In the genomic region with DNA sequence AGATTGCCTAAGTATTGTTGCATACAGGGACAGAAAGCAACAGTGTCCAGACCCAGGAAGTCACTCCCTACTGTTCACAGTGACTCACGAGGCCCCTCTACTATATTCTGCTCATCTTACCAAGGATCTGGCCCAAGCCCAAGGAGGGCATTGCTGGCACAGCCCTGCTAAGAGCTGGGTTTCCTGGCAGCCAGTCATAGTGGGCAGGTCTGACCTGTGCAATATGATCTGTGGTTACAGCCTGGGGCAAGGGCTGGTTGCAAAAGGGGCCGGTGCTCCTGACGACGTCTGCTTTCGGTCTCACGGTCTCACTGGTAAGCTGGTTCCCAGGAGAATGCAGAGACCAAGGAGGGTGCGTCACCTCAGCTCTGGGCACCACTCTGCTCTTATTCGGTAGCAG, we compare ENCODE assay signal across 7 mouse cellular contexts. TPM values are rescaled to one million over a fixed set of nuclear protein-coding genes. Genes with fewer than 3 reads are reported as not detected.
DNase-seq lines count a peak whose midpoint lies in the region; ATAC-seq and TF ChIP-seq lines count a peak whose summit lies in the region.

No protein-coding gene starts in this region.

- no peak for TF ChIP-seq CTCF in C2C12 (IDR thresholded peaks at IDR 0.05; ENCODE audit: control insufficient read depth, insufficient read depth, insufficient read length)

- WGBS in kidney, embryonic 14.5 days = 13% methylated on average over 8 of the region's 8 CpGs

- H3K79me2 ChIP-seq in C2C12 (ENCODE audit: control insufficient read depth, insufficient read depth) = no peaks in the 10 kb centered on the region

- no peak overlapping the region for H3K4me3 ChIP-seq in C2C12 (ENCODE audit: insufficient read depth, poor library complexity, severe bottlenecking)
- H3K4me3 ChIP-seq in kidney, embryonic 14.5 days (ENCODE audit: low read length) = no peak overlapping the region
- peak overlapping the region; percentile 84 for H3K4me3 ChIP-seq in megakaryocyte, embryonic 14.5 days (replicated peaks)

- H3K4me1 ChIP-seq in kidney, embryonic 14.5 days (ENCODE audit: control insufficient read depth, insufficient read depth, low read length) = no peaks in the 10 kb centered on the region
- H3K4me1 ChIP-seq in megakaryocyte, embryonic 14.5 days = peaks cover 40% of the 10 kb centered on the region

- H3K36me3 ChIP-seq in C2C12 (ENCODE audit: control insufficient read depth, insufficient read depth) = no peaks in the 10 kb centered on the region
- H3K36me3 ChIP-seq in kidney, embryonic 14.5 days (ENCODE audit: control insufficient read depth, insufficient read depth, low read length) = no peaks in the 10 kb centered on the region
- no peaks in the 10 kb centered on the region for H3K36me3 ChIP-seq in megakaryocyte, embryonic 14.5 days (replicated peaks; ENCODE audit: low read length)

- H3K4me2 ChIP-seq in kidney, embryonic 14.5 days (replicated peaks; ENCODE audit: low read depth, low read length) = no peak overlapping the region

- H3K79me3 ChIP-seq in C2C12 (ENCODE audit: low read depth) = no peaks in the 10 kb centered on the region

- H3K9me3 ChIP-seq in kidney, embryonic 14.5 days (ENCODE audit: control insufficient read depth, low read length) = no peaks in the 10 kb centered on the region
- no peaks in the 10 kb centered on the region for H3K9me3 ChIP-seq in megakaryocyte, embryonic 14.5 days

- intact Hi-C loops in gastrocnemius, postnatal 14 days (cut with DNase I; ENCODE audit: low total_unique reads) = no loop called here

- H3K27me3 ChIP-seq in C2C12 (ENCODE audit: control insufficient read depth, insufficient read depth, insufficient read length) = no peaks in the 10 kb centered on the region
- no peaks in the 10 kb centered on the region for H3K27me3 ChIP-seq in kidney, embryonic 14.5 days (ENCODE audit: control insufficient read depth, insufficient read depth, low read length)
- peaks cover 25% of the 10 kb centered on the region for H3K27me3 ChIP-seq in megakaryocyte, embryonic 14.5 days (replicated peaks)

- no peak overlapping the region for H3K9ac ChIP-seq in kidney, embryonic 14.5 days (ENCODE audit: low read depth, low read length)

- H3K27ac ChIP-seq in kidney, embryonic 14.5 days (ENCODE audit: low read depth, low read length) = no peak overlapping the region

- ATAC-seq in kidney, embryonic 14.5 days (ENCODE audit: low FRiP score, low TSS enrichment) = peak; percentile 52; the same call in 1 of the 2 replicates

- peak; percentile 83 for DNase-seq in Muller cell, postnatal 12 days (ENCODE audit: inconsistent ontology term)
- DNase-seq in gastrocnemius, postnatal 14 days = peak; percentile 60
- no peak for DNase-seq in layer of hippocampus, postnatal 36 days
- DNase-seq in thymus, postnatal 36 days = no peak

- H3ac ChIP-seq in C2C12 (ENCODE audit: control insufficient read depth, insufficient read length, low read depth) = peak overlapping the region; percentile 33

TF ChIP-seq in C2C12, 6 proteins besides CTCF, POLR2A, EP300 and RAD21:
- TF ChIP-seq MAX (IDR thresholded peaks at IDR 0.05) = peak; percentile 79
- TF ChIP-seq CEBPB (IDR thresholded peaks at IDR 0.05; ENCODE audit: low read depth) = peak; percentile 59
- TF ChIP-seq USF1 (IDR thresholded peaks at IDR 0.05; ENCODE audit: low read depth) = no peak
- peak; percentile 12 for TF ChIP-seq MYOD1 (IDR thresholded peaks at IDR 0.05; ENCODE audit: control insufficient read depth, insufficient read length, low read depth)
- TF ChIP-seq FOSL1 (IDR thresholded peaks at IDR 0.05; ENCODE audit: insufficient read depth, low read length, poor library complexity, severe bottlenecking) = no peak

RNA-seq across cellular contexts. Expression of a gene that starts 8.1 kb away (rescaled TPM):
- 0.55 TPM for polyA plus RNA-seq in C2C12 (2012; fragmentation: generic; extraction: Trizol)
- total RNA-seq in gastrocnemius, postnatal 14 days (2021) = not detected
- 0.23 and 0.61 TPM in 2 replicates for polyA plus RNA-seq in kidney, embryonic 14.5 days (2014; fragmentation: Nextera tagmentation; extraction: Ambion mirVana)
- polyA plus RNA-seq in megakaryocyte, embryonic 14.5 days (2012; ENCODE audit: insufficient read depth, low replicate concordance) = 1.9 TPM in 1 of 2 replicates, not detected in the other
- total RNA-seq in layer of hippocampus, postnatal 36 days (2021) = 1 to 10 TPM; 6.4 to 6.9 TPM

RNA-seq across cellular contexts. Expression of a gene that starts 25.6 kb away (rescaled TPM):
- polyA plus RNA-seq in C2C12 (2012; fragmentation: generic; extraction: Trizol) = 14.9 TPM
- total RNA-seq in gastrocnemius, postnatal 14 days (2021) = 1 to 10 TPM; 8.3 to 8.9 TPM
- 7.1 and 13.3 TPM in 2 replicates for polyA plus RNA-seq in kidney, embryonic 14.5 days (2014; fragmentation: Nextera tagmentation; extraction: Ambion mirVana)
- polyA plus RNA-seq in megakaryocyte, embryonic 14.5 days (2012; ENCODE audit: insufficient read depth, low replicate concordance) = 8.8 and 11.1 TPM in 2 replicates
- total RNA-seq in layer of hippocampus, postnatal 36 days (2021) = 10 to 100 TPM; 40.6 to 41.5 TPM

RNA-seq across cellular contexts. Expression of a gene that starts 25.8 kb away (rescaled TPM):
- 0.82 TPM for polyA plus RNA-seq in C2C12 (2012; fragmentation: generic; extraction: Trizol)
- under 1 TPM in 1 of 2 experiments, not detected in 1; 0.64 TPM for total RNA-seq in gastrocnemius, postnatal 14 days (2021)
- 23.6 and 38.1 TPM in 2 replicates for polyA plus RNA-seq in kidney, embryonic 14.5 days (2014; fragmentation: Nextera tagmentation; extraction: Ambion mirVana)
- not detected in 2 replicates for polyA plus RNA-seq in megakaryocyte, embryonic 14.5 days (2012; ENCODE audit: insufficient read depth, low replicate concordance)
- 1 to 10 TPM; 1.7 to 2.4 TPM for total RNA-seq in layer of hippocampus, postnatal 36 days (2021)

RNA-seq across cellular contexts. Expression of a gene that starts 33.3 kb away (rescaled TPM):
- polyA plus RNA-seq in C2C12 (2012; fragmentation: generic; extraction: Trizol) = 0.12 TPM
- not detected for total RNA-seq in gastrocnemius, postnatal 14 days (2021)
- 0.28 and 0.94 TPM in 2 replicates for polyA plus RNA-seq in kidney, embryonic 14.5 days (2014; fragmentation: Nextera tagmentation; extraction: Ambion mirVana)
- polyA plus RNA-seq in megakaryocyte, embryonic 14.5 days (2012; ENCODE audit: insufficient read depth, low replicate concordance) = not detected in 2 replicates
- total RNA-seq in layer of hippocampus, postnatal 36 days (2021) = not detected

RNA-seq across cellular contexts. Expression of a gene that starts 54.4 kb away (rescaled TPM):
- 12.3 TPM for polyA plus RNA-seq in C2C12 (2012; fragmentation: generic; extraction: Trizol)
- total RNA-seq in gastrocnemius, postnatal 14 days (2021) = 1 to 10 TPM; 8.2 to 8.9 TPM
- polyA plus RNA-seq in kidney, embryonic 14.5 days (2014; fragmentation: Nextera tagmentation; extraction: Ambion mirVana) = 21.4 and 24.5 TPM in 2 replicates
- polyA plus RNA-seq in megakaryocyte, embryonic 14.5 days (2012; ENCODE audit: insufficient read depth, low replicate concordance) = 2.4 and 23.7 TPM in 2 replicates
- total RNA-seq in layer of hippocampus, postnatal 36 days (2021) = 10 to 100 TPM; 17.4 to 17.6 TPM

Comparison
In these comparisons a context has a peak if more than half of its experiments do, and no peak if none do; other contexts are left out.
1. DNase-seq: peak in Muller cell, postnatal 12 days (single experiment) and gastrocnemius, postnatal 14 days (single experiment); none in layer of hippocampus, postnatal 36 days (0 of 2) and thymus, postnatal 36 days (0 of 2).
2. RNA of a gene that starts 25.8 kb away (polyA plus RNA-seq): 23.6 to 38.1 TPM in kidney, embryonic 14.5 days; 0.82 TPM in C2C12 (single experiment) and not detected in megakaryocyte, embryonic 14.5 days; every median in the first group is over 10 times any median in the second.